Mouse (Mus musculus) lung, embryonic 15.5 days (tissue): ENCODE results near the gene Map3k15. TPM values are rescaled to one million over a fixed set of nuclear protein-coding genes. Genes with fewer than 3 reads are reported as not detected.

Experiments used
- ATAC-seq: fragments of 200-750 bp; cut with Nextera tagmentation; 2 replicates; pipeline ENCODE4 v1.8.0; 2017; ENCODE audit warnings: moderate number of reproducible peaks, borderline replicate concordance; ENCODE audit not compliant: low FRiP score, low TSS enrichment; ENCODE audit errors: extremely low read depth
- H3K27ac ChIP-seq: fragments of 300-500 bp; sonication (generic); 2 replicates; pipeline ENCODE4 v1.5.1; 2015; ENCODE audit warnings: moderate library complexity, mild to moderate bottlenecking, inconsistent platforms
- H3K27me3 ChIP-seq: fragments of 300-500 bp; sonication (generic); 2 replicates; pipeline ENCODE4 v1.6.1; 2015; ENCODE audit warnings: inconsistent platforms
- H3K36me3 ChIP-seq: fragments of 300-500 bp; sonication (generic); 2 replicates; pipeline ENCODE4 v1.6.1; 2015; ENCODE audit warnings: inconsistent platforms
- H3K4me1 ChIP-seq: fragments of 300-500 bp; sonication (generic); 2 replicates; pipeline ENCODE4 v1.6.1; 2015; ENCODE audit warnings: inconsistent platforms
- H3K4me2 ChIP-seq: fragments of 300-500 bp; sonication (generic); 2 replicates; pipeline ENCODE4 v1.6.1; 2015; ENCODE audit warnings: inconsistent platforms, mild to moderate bottlenecking, moderate library complexity
- H3K4me3 ChIP-seq: fragments of 300-500 bp; sonication (generic); 2 replicates; pipeline ENCODE4 v1.5.1; 2015; ENCODE audit warnings: mild to moderate bottlenecking, inconsistent platforms
- H3K9ac ChIP-seq: fragments of 300-500 bp; sonication (generic); 2 replicates; pipeline ENCODE4 v1.6.1; 2015; ENCODE audit warnings: inconsistent platforms
- H3K9me3 ChIP-seq: fragments of 300-500 bp; sonication (generic); 2 replicates; pipeline ENCODE4 v1.6.1; 2016; ENCODE audit warnings: inconsistent platforms
- WGBS: fragments of 180-500 bp; shearing (Covaris S2); methylation state at CpG from one replicate; pipeline ENCODE4 v1.1.7; 2015; 5-methylcytosine and 5-hydroxymethylcytosine counted together
- polyA plus RNA-seq: library from polyadenylated mRNA; unstranded; fragments of >200 nt; fragmentation: Nextera tagmentation; extraction: Ambion mirVana; gene quantifications from 2 replicates; pipeline ENCODE4 v1.2.1, GENCODE M21; 2015

The Map3k15 gene
- polyA plus RNA-seq, 1 experiment from 2014 or later: 0.55 TPM

DNA sequence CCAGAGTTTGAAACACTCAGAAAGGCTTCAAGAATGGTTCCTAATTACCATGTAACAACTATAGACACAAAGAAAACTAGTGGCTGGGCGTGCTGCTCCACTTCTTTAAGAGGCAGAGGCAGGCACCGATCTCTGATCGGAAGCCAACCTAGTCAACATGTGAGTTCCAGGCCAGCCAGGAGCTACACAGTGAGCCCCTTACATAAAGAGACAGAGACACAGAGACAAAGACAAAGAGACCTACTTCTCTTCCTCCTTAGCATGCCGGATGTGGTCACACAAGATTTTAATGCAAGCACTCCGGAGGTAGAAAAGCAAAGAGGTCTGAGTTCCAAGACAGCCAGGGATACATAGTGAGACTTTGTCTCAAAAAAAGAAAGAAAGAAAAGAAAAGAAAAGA, 147.9 kb downstream of the Map3k15 start:
- H3K9me3 ChIP-seq: no peaks in the 10 kb centered on the region
- H3K4me3 ChIP-seq: peak overlapping the region; percentile 64; the same call in 1 of the 2 replicates
- no peaks in the 10 kb centered on the region for H3K36me3 ChIP-seq
- H3K27me3 ChIP-seq: no peaks in the 10 kb centered on the region
- no peak overlapping the region for H3K27ac ChIP-seq
- no peak for ATAC-seq
- no peak overlapping the region for H3K9ac ChIP-seq
- peak overlapping the region; percentile 59 for H3K4me2 ChIP-seq
- 34% methylated on average over 5 of the region's 5 CpGs for WGBS
- peaks cover 6% of the 10 kb centered on the region; the same call in 1 of the 2 replicates for H3K4me1 ChIP-seq

DNA sequence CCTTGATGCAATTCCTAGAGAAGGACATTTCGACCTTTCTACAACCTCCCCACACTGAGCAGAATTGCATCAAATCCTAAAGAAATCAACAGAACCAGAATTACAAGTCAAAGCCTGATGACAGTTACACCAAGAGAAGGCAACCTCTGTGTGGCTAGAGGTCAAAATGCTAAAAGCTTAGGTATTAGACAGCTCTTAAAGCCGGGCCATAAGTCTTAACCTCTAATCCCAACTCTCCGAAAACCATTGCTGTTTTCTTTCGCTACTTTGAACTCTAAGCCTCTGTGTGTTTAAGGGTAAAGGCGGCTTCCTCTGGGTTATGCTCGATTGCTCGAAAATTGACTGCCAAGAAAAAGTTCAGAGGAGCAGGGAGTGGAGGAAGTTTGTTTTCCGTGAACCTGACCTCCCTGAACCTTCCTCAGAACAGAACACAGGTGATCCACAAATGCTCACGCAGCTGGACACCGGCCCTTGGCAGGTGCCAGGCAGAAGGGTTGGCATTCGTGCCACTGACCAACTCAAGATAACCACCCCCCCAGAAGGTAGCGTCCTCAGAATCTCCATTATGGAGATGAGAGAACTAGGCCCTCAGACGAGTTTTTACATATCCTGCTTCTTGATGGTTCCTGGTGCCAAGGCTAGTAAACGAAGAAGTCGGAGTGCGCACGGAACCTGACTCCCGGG, 149.1 kb downstream of the Map3k15 start:
- no peak for ATAC-seq
- 23% methylated on average over 18 of the region's 18 CpGs for whole genome bisulfite sequencing
- no peaks in the 10 kb centered on the region for H3K27me3 ChIP-seq
- H3K4me1 ChIP-seq: peaks cover 6% of the 10 kb centered on the region; the same call in 1 of the 2 replicates
- no peaks in the 10 kb centered on the region for H3K9me3 ChIP-seq
- peak overlapping the region; percentile 59 for H3K4me2 ChIP-seq
- H3K9ac ChIP-seq: peak overlapping the region; percentile 66
- H3K36me3 ChIP-seq: no peaks in the 10 kb centered on the region
- peak overlapping the region; percentile 96 for H3K27ac ChIP-seq
- H3K4me3 ChIP-seq: peak overlapping the region; percentile 64

DNA sequence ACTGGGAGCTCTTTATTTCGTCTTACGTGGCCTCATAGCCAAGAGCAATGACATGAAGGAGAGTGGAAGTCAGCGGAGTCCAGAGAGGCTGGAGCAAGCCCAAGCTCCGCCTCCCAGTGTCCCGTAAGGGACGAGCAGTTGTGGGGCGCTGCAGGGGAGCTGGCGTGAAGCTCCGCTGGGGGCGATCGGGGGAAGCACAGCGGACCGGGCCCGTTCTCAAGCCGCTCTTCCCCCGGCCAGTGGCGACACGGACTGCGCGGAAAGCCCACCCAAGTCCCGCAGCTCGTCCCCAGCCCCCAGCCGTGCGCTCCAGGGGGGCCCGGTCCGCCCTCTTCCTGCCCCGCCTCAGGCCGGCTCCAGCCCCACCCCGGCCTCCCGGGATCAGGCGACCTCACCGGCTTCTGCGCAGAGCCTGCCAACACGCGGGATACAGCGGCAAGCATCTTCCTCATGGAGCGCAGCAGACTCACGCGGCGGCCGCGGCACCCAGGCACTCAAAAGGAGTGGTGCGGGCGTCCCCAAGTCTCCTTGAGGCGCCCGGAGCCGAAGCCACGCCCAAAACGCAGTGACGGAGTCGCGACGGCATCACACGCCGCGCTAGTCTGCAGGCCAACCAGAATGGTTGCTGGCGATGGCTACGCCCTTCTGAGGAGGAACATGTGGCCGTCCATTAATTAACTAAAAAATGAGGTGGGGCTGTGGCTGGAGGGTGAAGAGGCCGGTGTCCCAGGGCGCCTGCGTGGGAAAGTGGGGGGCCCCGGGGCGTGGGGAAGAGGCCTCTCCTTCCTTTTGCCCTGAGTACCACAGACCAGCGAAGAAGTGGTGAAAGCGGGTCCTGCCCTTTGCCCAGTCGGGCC, 149.9 kb downstream of the Map3k15 start, which contains the start of gene Pdha1:
Gene Pdha1, minus strand, starts transcription at position 553 of the 857 bp plus-strand sequence.
- Histone ChIP-seq H3K27ac (peak within 1 kb of the TSS; percentile 96), H3K36me3 (no peaks in the 10 kb centered on the region), H3K27me3 (no peaks in the 10 kb centered on the region), H3K4me3 (peak within 1 kb of the TSS; percentile 64), H3K9me3 (no peaks in the 10 kb centered on the region), H3K9ac (peak within 1 kb of the TSS; percentile 66), H3K4me2 (peak within 1 kb of the TSS; percentile 59), H3K4me1 (peaks cover 6% of the 10 kb centered on the region; the same call in 1 of the 2 replicates)
- 15% methylated on average over 50 of the region's 67 CpGs for WGBS
- peak; percentile 97 for ATAC-seq

DNA sequence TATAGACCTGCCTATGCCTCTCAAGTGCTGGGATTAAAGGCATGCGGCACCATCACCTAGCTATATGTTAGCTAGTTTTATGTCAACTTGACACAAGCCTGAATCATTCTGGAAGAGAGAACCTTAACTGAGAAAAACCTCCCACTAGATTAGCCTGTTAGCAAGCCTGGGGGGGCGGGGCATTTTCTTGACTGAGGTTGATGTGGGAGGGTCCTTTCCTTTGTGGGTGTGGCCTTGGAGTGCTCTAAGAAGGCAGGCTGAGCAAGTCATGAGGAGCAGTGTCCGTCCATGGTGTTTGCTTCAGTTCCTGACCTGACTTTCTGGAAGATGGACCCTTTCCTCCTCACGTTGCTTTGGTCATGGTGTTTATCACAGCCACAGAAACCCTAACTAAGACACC, 158.6 kb downstream of the Map3k15 start:
- WGBS: 76% methylated on average over 4 of the region's 4 CpGs
- no peak overlapping the region for H3K4me2 ChIP-seq
- H3K27me3 ChIP-seq: no peaks in the 10 kb centered on the region
- no peak overlapping the region for H3K27ac ChIP-seq
- ATAC-seq: no peak
- no peaks in the 10 kb centered on the region for H3K9me3 ChIP-seq
- H3K4me1 ChIP-seq: no peaks in the 10 kb centered on the region
- no peaks in the 10 kb centered on the region for H3K36me3 ChIP-seq
- no peak overlapping the region for H3K9ac ChIP-seq
- H3K4me3 ChIP-seq: no peak overlapping the region

DNA sequence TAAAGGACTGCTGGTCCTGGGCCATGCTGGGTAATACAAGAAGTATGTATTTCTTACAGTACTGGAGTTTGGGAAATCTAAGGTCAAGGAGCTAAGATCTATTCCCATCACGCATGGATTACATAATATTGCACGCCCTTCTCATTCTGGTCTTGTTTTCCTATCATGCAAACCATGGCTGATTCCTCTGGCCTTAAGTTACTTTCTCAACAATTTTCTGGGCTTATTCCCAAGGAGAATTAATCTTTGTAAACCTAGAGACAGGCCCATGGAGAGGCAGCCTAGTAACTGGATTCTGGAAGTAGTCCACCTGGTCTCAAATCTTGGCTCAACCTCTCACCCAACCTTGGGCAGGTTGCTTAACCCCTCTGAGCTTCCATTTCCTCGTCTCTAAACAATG, 159.2 kb downstream of the Map3k15 start:
- no peaks in the 10 kb centered on the region for H3K4me1 ChIP-seq
- no peaks in the 10 kb centered on the region for H3K9me3 ChIP-seq
- no peak overlapping the region for H3K27ac ChIP-seq
- no peak overlapping the region for H3K4me2 ChIP-seq
- no peak for ATAC-seq
- H3K4me3 ChIP-seq: no peak overlapping the region
- no peaks in the 10 kb centered on the region for H3K27me3 ChIP-seq
- H3K36me3 ChIP-seq: no peaks in the 10 kb centered on the region
- WGBS: 85% methylated on average over 3 of the region's 3 CpGs
- no peak overlapping the region for H3K9ac ChIP-seq

DNA sequence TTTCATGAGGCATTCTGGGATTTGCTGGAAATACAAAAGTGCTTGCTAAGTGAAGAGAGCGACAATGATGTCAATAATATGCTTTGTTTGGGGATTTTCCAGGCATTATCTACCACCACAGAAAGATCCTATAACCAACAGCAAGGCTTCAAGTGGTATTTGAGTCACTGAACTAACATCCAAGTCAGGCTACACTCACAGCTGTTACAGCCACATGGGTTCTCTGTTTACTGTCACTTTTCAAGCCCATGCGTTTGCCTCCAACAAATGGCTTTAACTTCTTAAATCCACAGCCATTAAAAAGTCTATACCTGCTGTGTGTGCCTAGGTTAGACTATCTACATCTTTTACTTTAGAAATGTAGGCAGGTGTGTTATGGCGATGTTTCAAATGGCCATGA, 160.6 kb downstream of the Map3k15 start:
- no peak overlapping the region for H3K4me2 ChIP-seq
- no peaks in the 10 kb centered on the region for H3K27me3 ChIP-seq
- H3K4me1 ChIP-seq: no peaks in the 10 kb centered on the region
- WGBS: 75% methylated on average over 3 of the region's 3 CpGs
- no peak overlapping the region for H3K4me3 ChIP-seq
- H3K27ac ChIP-seq: no peak overlapping the region
- no peaks in the 10 kb centered on the region for H3K9me3 ChIP-seq
- H3K36me3 ChIP-seq: no peaks in the 10 kb centered on the region
- no peak for ATAC-seq
- H3K9ac ChIP-seq: no peak overlapping the region

DNA sequence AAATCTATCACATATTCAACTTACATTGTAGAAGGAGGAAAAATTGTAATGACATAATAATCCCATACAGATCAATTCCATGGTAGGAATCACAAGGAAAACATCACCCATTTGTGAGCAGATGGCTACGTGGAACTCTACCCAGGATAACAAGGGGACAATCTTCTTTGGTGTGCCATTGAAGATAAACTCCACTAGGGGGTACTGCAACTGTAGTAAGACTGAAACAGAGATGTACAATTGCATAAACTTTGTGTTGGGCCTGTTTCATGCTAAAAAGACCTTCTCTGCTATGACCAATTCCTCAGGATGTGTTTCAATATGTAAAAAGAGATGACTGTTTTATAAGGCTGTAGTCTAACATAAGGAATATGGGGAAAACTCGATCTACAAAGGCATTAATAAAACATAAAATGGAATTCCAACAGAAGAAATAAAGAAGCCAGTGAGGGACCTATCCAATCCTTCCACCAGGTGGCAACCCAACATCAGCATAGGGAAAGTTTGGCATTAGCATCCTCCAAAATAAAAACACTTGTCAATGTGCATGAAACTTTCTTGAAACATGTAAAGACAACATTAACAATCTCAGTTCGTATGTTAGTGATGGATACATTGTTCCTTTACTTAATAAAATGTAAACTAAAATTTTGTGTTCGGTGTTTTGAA, 165.0 kb downstream of the Map3k15 start:
- H3K4me1 ChIP-seq: no peaks in the 10 kb centered on the region
- no peaks in the 10 kb centered on the region for H3K9me3 ChIP-seq
- no peak overlapping the region for H3K4me3 ChIP-seq
- WGBS: 49% methylated on average over 4 of the region's 4 CpGs
- no peaks in the 10 kb centered on the region for H3K36me3 ChIP-seq
- no peak overlapping the region for H3K4me2 ChIP-seq
- no peak overlapping the region for H3K27ac ChIP-seq
- H3K27me3 ChIP-seq: no peaks in the 10 kb centered on the region
- no peak for ATAC-seq
- no peak overlapping the region for H3K9ac ChIP-seq

DNA sequence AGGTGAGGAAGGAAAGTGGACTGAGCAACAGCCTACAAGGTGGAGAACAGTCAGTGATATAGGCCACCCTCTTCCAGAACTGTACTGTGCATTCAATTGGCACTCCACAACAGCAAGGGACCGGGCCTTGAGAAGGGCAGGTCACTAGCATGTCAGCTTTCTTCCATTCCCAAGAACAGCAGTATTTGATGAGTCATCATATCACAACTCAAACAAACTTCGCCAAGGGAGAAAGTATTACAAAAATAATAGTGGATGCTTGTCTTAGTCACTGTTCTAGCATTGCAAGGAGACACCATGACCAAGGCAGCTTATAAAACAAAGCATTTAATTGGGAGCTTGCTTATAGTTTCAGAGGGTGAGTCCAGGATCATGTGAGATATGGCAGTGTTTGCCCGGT, 176.0 kb downstream of the Map3k15 start:
- H3K4me1 ChIP-seq: no peaks in the 10 kb centered on the region
- H3K4me2 ChIP-seq: no peak overlapping the region
- no peaks in the 10 kb centered on the region for H3K27me3 ChIP-seq
- no peak overlapping the region for H3K27ac ChIP-seq
- WGBS: 85% methylated on average over 3 of the region's 3 CpGs
- ATAC-seq: no peak
- no peak overlapping the region for H3K4me3 ChIP-seq
- no peaks in the 10 kb centered on the region for H3K9me3 ChIP-seq
- no peaks in the 10 kb centered on the region for H3K36me3 ChIP-seq
- no peak overlapping the region for H3K9ac ChIP-seq

DNA sequence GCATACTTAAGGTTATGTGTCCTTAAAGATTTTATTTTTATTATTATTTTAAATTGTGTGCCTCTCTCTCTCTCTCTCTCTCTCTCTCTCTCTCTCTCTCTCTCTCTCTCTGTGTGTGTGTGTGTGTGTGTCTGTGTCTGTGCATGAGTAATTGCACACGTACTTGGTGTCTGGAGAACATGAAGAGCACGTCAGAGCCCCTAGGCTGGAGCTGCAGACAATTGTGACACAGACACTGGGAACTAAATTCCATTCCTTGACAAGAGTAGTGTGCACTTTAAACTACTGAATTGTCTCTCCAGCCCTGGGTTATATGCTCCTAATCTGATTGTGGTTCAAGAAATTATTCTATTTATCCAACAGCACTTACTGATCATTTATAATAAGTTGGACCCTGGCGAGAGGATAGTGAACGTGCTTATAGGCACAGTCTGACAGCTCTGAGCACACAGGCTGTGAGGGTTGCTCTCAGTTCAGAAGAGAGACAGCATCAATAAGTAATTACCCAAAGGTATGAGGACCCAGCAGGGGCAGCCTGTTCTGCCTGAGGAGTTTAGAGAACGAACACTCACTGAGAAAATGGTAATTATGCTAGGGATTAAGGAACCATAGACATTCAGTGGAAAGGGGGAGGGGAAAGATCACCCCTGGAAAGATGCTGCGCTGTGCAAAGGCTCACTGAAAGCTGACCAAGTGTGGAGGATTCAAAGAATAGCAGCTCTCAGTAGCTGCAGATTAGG, 178.2 kb downstream of the Map3k15 start:
- no peak overlapping the region for H3K4me3 ChIP-seq
- H3K9me3 ChIP-seq: no peaks in the 10 kb centered on the region
- H3K36me3 ChIP-seq: no peaks in the 10 kb centered on the region
- no peaks in the 10 kb centered on the region for H3K27me3 ChIP-seq
- WGBS: 40% methylated on average over 6 of the region's 6 CpGs
- no peak overlapping the region for H3K4me2 ChIP-seq
- no peak for ATAC-seq
- no peak overlapping the region for H3K9ac ChIP-seq
- no peaks in the 10 kb centered on the region for H3K4me1 ChIP-seq
- no peak overlapping the region for H3K27ac ChIP-seq

DNA sequence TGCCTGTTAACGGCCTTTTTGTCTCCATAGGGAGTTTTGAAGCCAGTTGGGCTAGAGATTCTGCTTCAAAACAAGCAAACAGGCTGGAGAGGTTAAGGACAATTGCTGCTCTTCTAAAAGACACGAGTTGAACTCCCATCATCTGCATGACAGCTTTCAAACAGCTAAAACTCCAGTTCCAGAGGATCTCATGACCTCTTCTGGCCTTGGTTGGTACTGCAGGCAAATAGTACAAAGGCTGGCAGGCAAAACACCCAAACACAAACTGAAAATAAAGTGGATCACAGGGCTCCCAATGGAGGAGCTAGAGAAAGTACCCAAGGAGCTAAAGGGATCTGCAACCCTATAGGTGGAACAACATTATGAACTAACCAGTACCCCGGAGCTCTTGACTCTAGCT, 181.9 kb downstream of the Map3k15 start:
- no peak overlapping the region for H3K4me3 ChIP-seq
- no peaks in the 10 kb centered on the region for H3K36me3 ChIP-seq
- WGBS: 2% methylated on average over 2 of the region's 3 CpGs
- ATAC-seq: no peak
- H3K4me2 ChIP-seq: no peak overlapping the region
- no peaks in the 10 kb centered on the region for H3K4me1 ChIP-seq
- H3K27me3 ChIP-seq: no peaks in the 10 kb centered on the region; the same call in 1 of the 2 replicates
- H3K9me3 ChIP-seq: no peaks in the 10 kb centered on the region
- H3K9ac ChIP-seq: no peak overlapping the region
- H3K27ac ChIP-seq: no peak overlapping the region
